Mouse (Mus musculus) erythroblast, embryonic 14.5 days (primary cell): ENCODE measurements around the gene Zbtb8os.

Experiments
- GATA1 ChIP-seq: IDR thresholded peaks from 2 replicates; pipeline ENCODE4 v1.6.1; 2012; ENCODE audit warnings: low read length, inconsistent platforms, mixed read lengths
- TAL1 ChIP-seq: IDR thresholded peaks from 3 replicates; pipeline ENCODE4 v1.6.1; 2012; ENCODE audit warnings: low read length, inconsistent platforms, mixed read lengths

- TF ChIP-seq TAL1 = no peak
- TF ChIP-seq GATA1 = no peak
Observed at GRCm38 (mm10) chr4:129381148-129381547, 45.7 kb downstream of the Zbtb8os start.
